ENCODE assay signal across 11 mouse cellular contexts in the genomic region with DNA sequence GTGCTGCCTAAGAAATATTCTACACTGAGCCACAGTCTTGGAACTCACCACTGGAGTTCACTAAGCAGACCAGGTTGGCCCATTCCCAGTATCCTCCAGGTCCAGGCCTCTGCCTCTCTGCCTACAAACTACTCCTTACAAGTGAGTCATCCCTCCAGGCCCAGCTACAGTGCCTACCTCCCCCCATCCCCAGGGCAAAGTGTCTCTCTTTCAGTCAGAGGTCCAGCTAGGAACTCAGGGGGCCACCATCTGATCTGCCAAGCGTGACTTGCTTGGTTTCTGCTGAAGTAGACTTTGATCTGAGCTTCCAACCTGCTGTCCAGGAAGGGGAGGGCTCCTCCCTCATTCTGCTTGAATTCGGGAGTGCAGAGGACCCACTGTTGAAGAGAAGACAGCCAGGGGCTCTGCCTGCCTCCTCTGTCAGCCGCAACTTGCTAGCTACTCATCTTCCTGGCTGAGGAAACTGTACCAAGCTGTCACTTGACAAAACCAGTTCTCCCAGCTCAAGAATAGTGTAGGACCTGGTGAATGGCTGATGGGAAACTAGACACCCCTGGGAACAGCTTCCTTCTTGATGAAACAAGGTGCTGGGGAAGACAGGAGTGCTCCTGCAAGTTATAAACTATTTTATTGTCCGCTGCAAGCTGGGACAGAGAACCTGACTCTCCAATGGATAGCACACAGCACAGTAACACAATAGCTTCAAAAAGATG. TPM values are rescaled to one million over a fixed set of nuclear protein-coding genes. Genes with fewer than 3 reads are reported as not detected.
DNase-seq lines count a peak whose midpoint lies in the region; ATAC-seq and TF ChIP-seq lines count a peak whose summit lies in the region.
"Had no signal": no experiment of that assay in that cellular context is flagged by ENCODE, and none has a peak within 500 bp of the region (broad histone marks: within the 10 kb centered on the region; RNA-seq: fewer than 3 reads in every experiment).

No protein-coding gene starts in this region.

- no peak for TF ChIP-seq CTCF in liver, postnatal 0 days (IDR thresholded peaks at IDR 0.05; ENCODE audit: low read depth)

- H3K4me2 ChIP-seq in liver, embryonic 11.5 days = no peak overlapping the region
- H3K4me2 ChIP-seq in embryonic facial prominence, embryonic 12.5 days (replicated peaks) = no peak overlapping the region
- no peak overlapping the region for H3K4me2 ChIP-seq in liver, postnatal 0 days (ENCODE audit: low read depth, low read length)
- H3K4me2 ChIP-seq: midbrain, embryonic 13.5 days; neural tube, embryonic 13.5 days had no signal

- no peaks in the 10 kb centered on the region for H3K36me3 ChIP-seq in liver, embryonic 11.5 days (ENCODE audit: control insufficient read depth, insufficient read depth, low read length)
- no peaks in the 10 kb centered on the region for H3K36me3 ChIP-seq in embryonic facial prominence, embryonic 12.5 days
- H3K36me3 ChIP-seq in liver, postnatal 0 days (replicated peaks; ENCODE audit: insufficient read depth, low read length) = no peaks in the 10 kb centered on the region
- H3K36me3 ChIP-seq: midbrain, embryonic 13.5 days; neural tube, embryonic 13.5 days had no signal

- no peak overlapping the region; the same call in 1 of the 2 replicates for H3K27ac ChIP-seq in liver, embryonic 11.5 days (ENCODE audit: low read depth, low read length)
- H3K27ac ChIP-seq in embryonic facial prominence, embryonic 12.5 days = peak overlapping the region; percentile 75
- H3K27ac ChIP-seq in liver, postnatal 0 days (ENCODE audit: low read depth) = no peak overlapping the region
- H3K27ac ChIP-seq: midbrain, embryonic 13.5 days; neural tube, embryonic 13.5 days had no signal

- H3K9me3 ChIP-seq in liver, embryonic 11.5 days (ENCODE audit: control insufficient read depth, low read length) = no peaks in the 10 kb centered on the region
- no peaks in the 10 kb centered on the region for H3K9me3 ChIP-seq in embryonic facial prominence, embryonic 12.5 days
- no peaks in the 10 kb centered on the region for H3K9me3 ChIP-seq in liver, postnatal 0 days (ENCODE audit: low read length)
- H3K9me3 ChIP-seq: midbrain, embryonic 13.5 days; neural tube, embryonic 13.5 days had no signal

- H3K9ac ChIP-seq in liver, embryonic 11.5 days (ENCODE audit: low read depth, low read length) = peak overlapping the region; percentile 25; the same call in 1 of the 2 replicates
- H3K9ac ChIP-seq in embryonic facial prominence, embryonic 12.5 days = no peak overlapping the region
- H3K9ac ChIP-seq in liver, postnatal 0 days (replicated peaks) = peak overlapping the region; percentile 16; the same call in 1 of the 2 replicates
- H3K9ac ChIP-seq: midbrain, embryonic 13.5 days; neural tube, embryonic 13.5 days had no signal

- H3K4me3 ChIP-seq in liver, embryonic 11.5 days (ENCODE audit: low read depth, low read length) = no peak overlapping the region
- no peak overlapping the region for H3K4me3 ChIP-seq in embryonic facial prominence, embryonic 12.5 days
- no peak overlapping the region for H3K4me3 ChIP-seq in liver, postnatal 0 days (ENCODE audit: low read depth, low read length)
- H3K4me3 ChIP-seq: midbrain, embryonic 13.5 days; neural tube, embryonic 13.5 days had no signal

- no peak for ATAC-seq in liver, embryonic 11.5 days (replicated peaks; ENCODE audit: low FRiP score)
- no peak for ATAC-seq in embryonic facial prominence, embryonic 12.5 days (ENCODE audit: insufficient number of reproducible peaks, insufficient read depth, low FRiP score, low TSS enrichment)
- no peak for ATAC-seq in liver, postnatal 0 days
- ATAC-seq: midbrain, embryonic 13.5 days had no signal

- WGBS in liver, embryonic 11.5 days = 58% methylated on average over 4 of the region's 4 CpGs
- 36% methylated on average over 4 of the region's 4 CpGs for WGBS in embryonic facial prominence, embryonic 12.5 days
- WGBS in liver, postnatal 0 days (ENCODE audit: insufficient replicate concordance) = 54% methylated on average over 4 of the region's 4 CpGs

- no peaks in the 10 kb centered on the region for H3K27me3 ChIP-seq in liver, embryonic 11.5 days (replicated peaks; ENCODE audit: control insufficient read depth, insufficient read depth, low read length)
- no peaks in the 10 kb centered on the region for H3K27me3 ChIP-seq in embryonic facial prominence, embryonic 12.5 days
- H3K27me3 ChIP-seq in liver, postnatal 0 days (ENCODE audit: insufficient read depth, low read length) = no peaks in the 10 kb centered on the region
- H3K27me3 ChIP-seq: neural tube, embryonic 13.5 days had no signal

- no peak for TF ChIP-seq EP300 in liver, postnatal 0 days (IDR thresholded peaks at IDR 0.05; ENCODE audit: low read depth)

- DNase-seq in liver, embryonic 11.5 days (ENCODE audit: low spot score) = no peak
- no peak for DNase-seq in liver
- DNase-seq in kidney, adult 9 months = peak; percentile 93
- DNase-seq in liver, postnatal 0 days = no peak
- DNase-seq in thymus, postnatal 0 days (ENCODE audit: low spot score) = no peak
- no peak for DNase-seq in T-cell, adult 2 months (ENCODE audit: low spot score)
- DNase-seq: cerebellum, adult 9-11 months; lung, adult 18-20 months had no signal

- peaks cover 55% of the 10 kb centered on the region for H3K4me1 ChIP-seq in liver, embryonic 11.5 days (replicated peaks; ENCODE audit: control insufficient read depth, insufficient read depth, low read length)
- H3K4me1 ChIP-seq in embryonic facial prominence, embryonic 12.5 days = peaks cover 19% of the 10 kb centered on the region
- peaks cover 27% of the 10 kb centered on the region for H3K4me1 ChIP-seq in liver, postnatal 0 days (ENCODE audit: insufficient read depth)

RNA-seq across cellular contexts. Expression of a gene that starts 25.9 kb away (rescaled TPM):
- polyA plus RNA-seq in liver, embryonic 11.5 days (2014; fragmentation: Nextera tagmentation; extraction: Ambion mirVana) = 11.8 and 13.3 TPM in 2 replicates
- 6.6 and 6.7 TPM in 2 replicates for polyA plus RNA-seq in embryonic facial prominence, embryonic 12.5 days (2016; fragmentation: Nextera tagmentation; extraction: Ambion mirVana)
- polyA plus RNA-seq in liver, postnatal 0 days (2015; fragmentation: Nextera tagmentation; extraction: Ambion mirVana) = 3.6 and 4.2 TPM in 2 replicates
- 17.1 and 24.5 TPM in 2 replicates for polyA plus RNA-seq in thymus, postnatal 0 days (2015; fragmentation: Nextera tagmentation; extraction: Ambion mirVana)
